Comparison of ENCODE assay signal across 8 mouse cellular contexts in the genomic region with DNA sequence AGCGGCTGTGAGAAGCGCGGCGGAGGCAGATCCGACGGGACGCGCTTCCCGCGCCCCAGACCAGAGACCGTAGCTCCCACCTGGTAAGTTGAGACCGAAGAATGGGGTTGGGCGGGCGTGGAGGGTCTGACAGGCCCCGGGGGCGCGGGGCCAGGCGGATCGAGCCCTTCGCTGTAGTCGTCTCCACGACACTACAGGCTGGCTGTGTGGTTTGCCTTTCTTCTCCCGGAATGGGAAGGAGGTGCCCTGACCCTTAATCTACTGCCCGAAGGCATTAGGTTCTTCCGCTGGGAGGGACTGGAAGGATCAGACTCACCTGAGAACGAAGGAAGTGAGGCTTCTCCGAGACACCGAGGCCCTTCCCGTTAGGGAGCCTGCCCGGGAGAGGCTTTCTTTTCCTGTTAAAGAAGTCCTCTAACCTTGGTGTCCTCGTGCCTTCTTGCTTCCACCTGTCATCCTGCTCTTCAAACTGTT. TPM values are rescaled to one million over a fixed set of nuclear protein-coding genes. Genes with fewer than 3 reads are reported as not detected.
DNase-seq lines count a peak whose midpoint lies in the region; ATAC-seq lines count a peak whose summit lies in the region.

No protein-coding gene starts in this region.

- peak overlapping the region; percentile 80 for H3K4me2 ChIP-seq in lung, embryonic 15.5 days
- H3K4me2 ChIP-seq in embryonic facial prominence, embryonic 14.5 days (ENCODE audit: low read depth, low read length) = peak overlapping the region; percentile 90
- H3K4me2 ChIP-seq in hindbrain, embryonic 16.5 days (ENCODE audit: low read length) = peak overlapping the region; percentile 97
- H3K4me2 ChIP-seq in midbrain, embryonic 13.5 days (replicated peaks) = peak overlapping the region; percentile 96

- peaks cover 14% of the 10 kb centered on the region for H3K36me3 ChIP-seq in lung, embryonic 15.5 days
- H3K36me3 ChIP-seq in embryonic facial prominence, embryonic 14.5 days (ENCODE audit: control insufficient read depth, insufficient read depth, low read length) = peaks cover 23% of the 10 kb centered on the region
- peaks cover 3% of the 10 kb centered on the region; the same call in 1 of the 2 replicates for H3K36me3 ChIP-seq in hindbrain, embryonic 16.5 days (ENCODE audit: control insufficient read depth, insufficient read depth, low read length)
- H3K36me3 ChIP-seq in midbrain, embryonic 13.5 days = peaks cover 7% of the 10 kb centered on the region; the same call in 1 of the 2 replicates

- H3K27me3 ChIP-seq in lung, embryonic 15.5 days = no peaks in the 10 kb centered on the region
- no peaks in the 10 kb centered on the region for H3K27me3 ChIP-seq in embryonic facial prominence, embryonic 14.5 days (replicated peaks; ENCODE audit: control insufficient read depth, insufficient read depth, low read length)
- no peaks in the 10 kb centered on the region for H3K27me3 ChIP-seq in hindbrain, embryonic 16.5 days (replicated peaks; ENCODE audit: control insufficient read depth, insufficient read depth, low read length)
- no peaks in the 10 kb centered on the region for H3K27me3 ChIP-seq in midbrain, embryonic 13.5 days

- H3K9ac ChIP-seq in lung, embryonic 15.5 days = peak overlapping the region; percentile 86
- peak overlapping the region; percentile 92 for H3K9ac ChIP-seq in embryonic facial prominence, embryonic 14.5 days (ENCODE audit: low read depth, low read length)
- H3K9ac ChIP-seq in hindbrain, embryonic 16.5 days (ENCODE audit: low read depth, low read length) = peak overlapping the region; percentile 97
- H3K9ac ChIP-seq in midbrain, embryonic 13.5 days (replicated peaks) = peak overlapping the region; percentile 97

- under 1% methylated on average over 31 of the region's 31 CpGs for WGBS in lung, embryonic 15.5 days
- 0% methylated on average over 11 of the region's 31 CpGs for WGBS in embryonic facial prominence, embryonic 14.5 days
- WGBS in hindbrain, embryonic 16.5 days = 0% methylated on average over 25 of the region's 31 CpGs
- WGBS in midbrain, embryonic 13.5 days = under 1% methylated on average over 31 of the region's 31 CpGs

- H3K9me3 ChIP-seq in lung, embryonic 15.5 days = no peaks in the 10 kb centered on the region
- no peaks in the 10 kb centered on the region for H3K9me3 ChIP-seq in embryonic facial prominence, embryonic 14.5 days (ENCODE audit: control insufficient read depth, low read length)
- H3K9me3 ChIP-seq in hindbrain, embryonic 16.5 days (ENCODE audit: control insufficient read depth, low read length) = no peaks in the 10 kb centered on the region
- H3K9me3 ChIP-seq in midbrain, embryonic 13.5 days = no peaks in the 10 kb centered on the region

- H3K27ac ChIP-seq in lung, embryonic 15.5 days = peak overlapping the region; percentile 88
- peak overlapping the region; percentile 87 for H3K27ac ChIP-seq in embryonic facial prominence, embryonic 14.5 days (replicated peaks; ENCODE audit: low read depth, low read length)
- peak overlapping the region; percentile 94 for H3K27ac ChIP-seq in hindbrain, embryonic 16.5 days (ENCODE audit: low read depth, low read length)
- peak overlapping the region; percentile 87 for H3K27ac ChIP-seq in midbrain, embryonic 13.5 days

- peak overlapping the region; percentile 80 for H3K4me3 ChIP-seq in lung, embryonic 15.5 days
- H3K4me3 ChIP-seq in embryonic facial prominence, embryonic 14.5 days (ENCODE audit: low read depth, low read length) = peak overlapping the region; percentile 98
- peak overlapping the region; percentile 98 for H3K4me3 ChIP-seq in hindbrain, embryonic 16.5 days (ENCODE audit: low read length)
- peak overlapping the region; percentile 86 for H3K4me3 ChIP-seq in midbrain, embryonic 13.5 days (replicated peaks)

- no peak; the same call in 1 of the 2 replicates for ATAC-seq in lung, embryonic 15.5 days (ENCODE audit: borderline replicate concordance, extremely low read depth, low FRiP score, low TSS enrichment)
- no peak for ATAC-seq in embryonic facial prominence, embryonic 14.5 days (ENCODE audit: low read depth)
- ATAC-seq in hindbrain, embryonic 16.5 days = no peak; the same call in none of the 2 replicates
- no peak for ATAC-seq in midbrain, embryonic 13.5 days

- DNase-seq in lung, postnatal 4 days = no peak
- DNase-seq in embryonic facial prominence, embryonic 14.5 days (ENCODE audit: low spot score) = peak; percentile 3
- DNase-seq in left cerebral cortex, adult 18-20 months (ENCODE audit: low spot score in 2 of 2) = no peak
- no peak for DNase-seq in cerebellum, adult 18-20 months
- DNase-seq in gastrocnemius, postnatal 25 days = no peak

- peaks cover 22% of the 10 kb centered on the region for H3K4me1 ChIP-seq in lung, embryonic 15.5 days
- peaks cover 13% of the 10 kb centered on the region for H3K4me1 ChIP-seq in embryonic facial prominence, embryonic 14.5 days (ENCODE audit: control insufficient read depth, insufficient read depth, low read length)
- peaks cover 24% of the 10 kb centered on the region for H3K4me1 ChIP-seq in hindbrain, embryonic 16.5 days (ENCODE audit: control insufficient read depth, insufficient read depth, low read depth, low read length)
- H3K4me1 ChIP-seq in midbrain, embryonic 13.5 days (replicated peaks) = peaks cover 29% of the 10 kb centered on the region

RNA-seq across cellular contexts. Expression of a gene that starts 0.3 kb away (rescaled TPM):
- polyA plus RNA-seq in lung, embryonic 15.5 days (2015; fragmentation: Nextera tagmentation; extraction: Ambion mirVana) = 40.6 and 43.8 TPM in 2 replicates
- polyA plus RNA-seq in embryonic facial prominence, embryonic 14.5 days (2014; fragmentation: Nextera tagmentation; extraction: Ambion mirVana) = 51.2 and 56.7 TPM in 2 replicates
- 41.0 and 41.2 TPM in 2 replicates for polyA plus RNA-seq in hindbrain, embryonic 16.5 days (2015; fragmentation: Nextera tagmentation; extraction: Ambion mirVana)
- 44.6 and 48.4 TPM in 2 replicates for polyA plus RNA-seq in midbrain, embryonic 13.5 days (2015; fragmentation: Nextera tagmentation; extraction: Ambion mirVana)
- 10 to 100 TPM; 37.4 to 41.9 TPM for total RNA-seq in left cerebral cortex, adult 18-20 months (2021)
- 10 to 100 TPM; 13.0 to 15.3 TPM for total RNA-seq in gastrocnemius, postnatal 25 days (2021)

RNA-seq across cellular contexts. Expression of a gene that starts 0.4 kb away (rescaled TPM):
- polyA plus RNA-seq in lung, embryonic 15.5 days (2015; fragmentation: Nextera tagmentation; extraction: Ambion mirVana) = 19.3 and 21.3 TPM in 2 replicates
- polyA plus RNA-seq in embryonic facial prominence, embryonic 14.5 days (2014; fragmentation: Nextera tagmentation; extraction: Ambion mirVana) = 16.2 and 17.3 TPM in 2 replicates
- 9.7 and 12.6 TPM in 2 replicates for polyA plus RNA-seq in hindbrain, embryonic 16.5 days (2015; fragmentation: Nextera tagmentation; extraction: Ambion mirVana)
- polyA plus RNA-seq in midbrain, embryonic 13.5 days (2015; fragmentation: Nextera tagmentation; extraction: Ambion mirVana) = 15.8 and 15.9 TPM in 2 replicates
- total RNA-seq in left cerebral cortex, adult 18-20 months (2021) = 10 to 100 TPM; 11.9 to 12.1 TPM
- total RNA-seq in gastrocnemius, postnatal 25 days (2021) = 10 to 100 TPM in 1 of 2 experiments, 1 to 10 TPM in 1; 9.8 to 10.9 TPM

RNA-seq across cellular contexts. Expression of a gene that starts 44.7 kb away (rescaled TPM):
- polyA plus RNA-seq in lung, embryonic 15.5 days (2015; fragmentation: Nextera tagmentation; extraction: Ambion mirVana) = not detected in 2 replicates
- polyA plus RNA-seq in embryonic facial prominence, embryonic 14.5 days (2014; fragmentation: Nextera tagmentation; extraction: Ambion mirVana) = not detected in 2 replicates
- polyA plus RNA-seq in hindbrain, embryonic 16.5 days (2015; fragmentation: Nextera tagmentation; extraction: Ambion mirVana) = 0.57 and 0.58 TPM in 2 replicates
- not detected in 2 replicates for polyA plus RNA-seq in midbrain, embryonic 13.5 days (2015; fragmentation: Nextera tagmentation; extraction: Ambion mirVana)
- total RNA-seq in left cerebral cortex, adult 18-20 months (2021) = not detected
- not detected for total RNA-seq in gastrocnemius, postnatal 25 days (2021)

RNA-seq across cellular contexts. Expression of a gene that starts 45.0 kb away (rescaled TPM):
- 1,840 and 1,954 TPM in 2 replicates for polyA plus RNA-seq in lung, embryonic 15.5 days (2015; fragmentation: Nextera tagmentation; extraction: Ambion mirVana)
- 1,559 and 1,681 TPM in 2 replicates for polyA plus RNA-seq in embryonic facial prominence, embryonic 14.5 days (2014; fragmentation: Nextera tagmentation; extraction: Ambion mirVana)
- polyA plus RNA-seq in hindbrain, embryonic 16.5 days (2015; fragmentation: Nextera tagmentation; extraction: Ambion mirVana) = 894 and 950 TPM in 2 replicates
- polyA plus RNA-seq in midbrain, embryonic 13.5 days (2015; fragmentation: Nextera tagmentation; extraction: Ambion mirVana) = 501 and 553 TPM in 2 replicates
- 100 to 1,000 TPM; 342 to 355 TPM for total RNA-seq in left cerebral cortex, adult 18-20 months (2021)
- total RNA-seq in gastrocnemius, postnatal 25 days (2021) = 1,000 to 10,000 TPM; 2,738 to 2,745 TPM

RNA-seq across cellular contexts. Expression of a gene that starts 53.5 kb away (rescaled TPM):
- polyA plus RNA-seq in lung, embryonic 15.5 days (2015; fragmentation: Nextera tagmentation; extraction: Ambion mirVana) = 0.12 and 0.20 TPM in 2 replicates
- 0.51 TPM in 1 of 2 replicates, not detected in the other for polyA plus RNA-seq in embryonic facial prominence, embryonic 14.5 days (2014; fragmentation: Nextera tagmentation; extraction: Ambion mirVana)
- 0.27 and 0.56 TPM in 2 replicates for polyA plus RNA-seq in hindbrain, embryonic 16.5 days (2015; fragmentation: Nextera tagmentation; extraction: Ambion mirVana)
- not detected in 2 replicates for polyA plus RNA-seq in midbrain, embryonic 13.5 days (2015; fragmentation: Nextera tagmentation; extraction: Ambion mirVana)
- not detected for total RNA-seq in left cerebral cortex, adult 18-20 months (2021)
- not detected for total RNA-seq in gastrocnemius, postnatal 25 days (2021)
